Mouse (Mus musculus): Measurements from ENCODE around the gene Fitm1. TPM values are rescaled to one million over a fixed set of nuclear protein-coding genes. Genes with fewer than 3 reads are reported as not detected.

Fitm1 gene
- total RNA-seq (2021) = not detected

GRCm38 (mm10) chr14:55575302-55575701 lies at the start of gene Fitm1:
Gene Fitm1 (plus strand): TSS chr14:55575617.
- no peak for DNase-seq (ENCODE audit: extremely low spot score in 1 of 2, low spot score in 1 of 2)

GRCm38 (mm10) chr14:55526674-55527073 lies 48.7 kb upstream of the Fitm1 start:
- no peak for DNase-seq (ENCODE audit: extremely low spot score in 1 of 2, low spot score in 1 of 2)

GRCm38 (mm10) chr14:55527940-55528339 lies 47.5 kb upstream of the Fitm1 start:
- no peak for DNase-seq (ENCODE audit: extremely low spot score in 1 of 2, low spot score in 1 of 2)

GRCm38 (mm10) chr14:55536116-55536745 lies 39.2 kb upstream of the Fitm1 start:
- peak in 1 of 2 experiments; percentile 62 for DNase-seq (ENCODE audit: extremely low spot score in 1 of 2, low spot score in 1 of 2)

- peak in 1 of 2 experiments; percentile 50 for DNase-seq (ENCODE audit: extremely low spot score in 1 of 2, low spot score in 1 of 2)
These were observed 35.2 kb upstream of the Fitm1 start, which contains the start of gene Pck2 for GRCm38 (mm10) chr14:55540067-55540786. Gene Pck2 (plus strand): TSS chr14:55540266.

GRCm38 (mm10) chr14:55540787-55541321 lies 34.6 kb upstream of the Fitm1 start:
- DNase-seq (ENCODE audit: extremely low spot score in 1 of 2, low spot score in 1 of 2) = peak; percentile 50 to 72

DNA sequence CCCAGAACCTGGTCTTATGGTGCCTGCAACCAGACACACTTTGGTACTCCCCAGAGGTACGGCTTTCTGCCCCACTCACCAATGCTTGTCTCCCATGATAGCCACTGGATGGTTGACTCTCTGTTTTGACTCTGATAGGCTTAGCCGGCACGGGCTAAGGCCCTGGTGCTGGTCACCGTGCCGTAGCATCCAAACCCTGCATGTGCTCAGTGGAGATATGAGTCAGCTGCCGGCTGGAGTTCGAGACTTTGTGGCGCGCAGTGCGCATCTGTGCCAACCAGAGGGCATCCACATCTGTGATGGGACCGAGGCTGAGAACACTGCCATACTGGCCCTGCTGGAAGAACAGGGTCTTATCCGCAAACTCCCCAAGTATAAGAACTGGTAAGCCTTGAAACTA lies 33.1 kb upstream of the Fitm1 start:
- no peak for DNase-seq (ENCODE audit: extremely low spot score in 1 of 2, low spot score in 1 of 2)

DNA sequence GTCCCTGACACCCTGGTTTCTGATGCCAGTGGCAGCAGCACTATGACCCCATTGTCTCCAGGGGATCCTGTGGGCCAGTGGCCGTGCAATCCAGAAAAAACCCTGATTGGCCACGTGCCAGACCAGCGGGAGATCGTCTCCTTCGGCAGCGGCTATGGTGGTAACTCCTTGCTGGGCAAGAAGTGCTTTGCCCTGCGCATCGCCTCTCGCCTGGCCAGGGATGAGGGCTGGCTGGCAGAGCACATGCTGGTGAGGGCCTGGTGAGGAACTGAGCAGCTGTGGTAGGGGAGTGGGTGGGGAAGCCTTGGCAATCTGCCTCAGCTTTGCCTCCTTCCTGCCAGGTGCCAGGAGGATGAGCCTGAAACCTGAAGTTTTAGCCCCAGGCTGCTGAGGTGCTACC lies 31.1 kb upstream of the Fitm1 start:
- DNase-seq (ENCODE audit: extremely low spot score in 1 of 2, low spot score in 1 of 2) = no peak

DNA sequence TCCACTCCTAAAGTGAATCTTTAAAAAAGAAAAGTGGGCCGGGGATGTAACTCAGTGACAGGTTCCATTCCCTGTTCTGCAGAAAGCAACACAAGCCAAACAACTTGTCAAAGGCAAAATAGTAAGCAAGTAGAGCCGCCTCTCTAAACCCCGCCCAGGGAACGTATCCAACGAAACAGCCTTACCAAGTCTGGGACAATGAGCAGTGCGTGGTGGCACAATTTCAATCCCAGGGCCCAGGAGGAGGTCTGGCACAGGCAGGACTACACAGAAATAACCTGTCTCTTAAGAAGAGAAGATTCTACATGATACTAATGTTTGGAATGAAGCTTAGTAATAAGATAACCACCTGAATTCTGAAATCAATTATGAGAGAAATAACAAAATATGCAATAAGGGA lies 25.2 kb upstream of the Fitm1 start:
- DNase-seq (ENCODE audit: extremely low spot score in 1 of 2, low spot score in 1 of 2) = no peak

GRCm38 (mm10) chr14:55551347-55551746 lies 24.1 kb upstream of the Fitm1 start:
- no peak for DNase-seq (ENCODE audit: extremely low spot score in 1 of 2, low spot score in 1 of 2)

DNA sequence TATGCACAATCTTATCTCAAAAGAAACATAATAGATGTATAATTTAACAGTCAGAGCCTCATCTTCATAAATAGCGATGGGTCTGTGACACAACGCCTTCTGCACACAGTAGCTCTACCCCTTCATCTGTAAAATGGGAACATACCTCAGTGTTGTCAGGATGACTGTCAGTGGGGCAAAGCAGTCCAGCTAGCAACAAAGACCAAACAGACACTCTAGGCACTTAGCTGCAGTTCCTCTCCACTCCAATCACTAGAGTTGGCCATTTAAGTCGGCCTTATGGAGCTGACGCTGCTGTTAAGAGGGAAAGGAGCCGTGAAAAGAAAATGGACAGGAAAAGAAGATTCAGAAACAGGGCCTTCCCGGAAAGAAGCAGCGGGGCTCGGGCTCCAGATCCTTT lies 23.6 kb upstream of the Fitm1 start:
- no peak for DNase-seq (ENCODE audit: extremely low spot score in 1 of 2, low spot score in 1 of 2)

DNA sequence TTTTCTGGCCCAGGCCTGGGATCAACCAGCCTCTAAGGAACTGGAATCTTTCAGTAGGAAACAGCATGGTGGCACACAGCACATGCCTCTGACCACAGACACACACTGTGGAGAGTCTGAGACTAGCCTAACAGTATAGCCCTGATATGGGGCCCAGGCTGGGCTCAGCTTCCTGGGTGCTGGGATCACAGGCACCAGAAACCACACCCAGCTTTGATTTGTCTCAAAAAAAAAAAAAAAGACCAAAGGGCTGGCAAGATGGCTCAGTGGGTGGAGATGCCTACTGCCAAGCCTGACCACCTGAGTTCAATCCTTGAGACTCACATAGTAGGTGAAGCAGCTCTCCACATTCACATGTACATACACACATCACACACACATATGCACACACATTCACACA lies 20.8 kb upstream of the Fitm1 start:
- no peak for DNase-seq (ENCODE audit: extremely low spot score in 1 of 2, low spot score in 1 of 2)

DNA sequence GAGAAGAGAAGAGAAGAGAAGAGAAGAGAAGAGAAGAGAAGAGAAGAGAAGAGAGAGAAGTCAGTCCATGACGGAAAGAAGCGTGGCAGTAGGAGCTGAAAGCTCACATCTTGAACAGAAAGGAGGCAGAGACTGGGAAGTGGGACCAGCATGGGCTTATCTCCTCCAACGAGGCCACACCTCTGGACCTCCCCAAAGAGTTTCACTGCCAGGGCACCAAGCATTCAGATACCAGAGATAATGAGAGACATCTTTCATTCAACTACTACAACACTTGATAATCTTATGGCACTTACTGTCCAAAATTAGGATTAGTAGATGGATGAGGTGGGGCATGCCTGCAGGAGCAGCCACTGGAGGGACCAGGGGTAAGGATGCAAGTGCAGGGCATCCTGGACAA lies 19.6 kb upstream of the Fitm1 start:
- DNase-seq (ENCODE audit: extremely low spot score in 1 of 2, low spot score in 1 of 2) = no peak

- peak in 1 of 2 experiments; percentile 81 for DNase-seq (ENCODE audit: extremely low spot score in 1 of 2, low spot score in 1 of 2)
These were observed 18.4 kb upstream of the Fitm1 start for GRCm38 (mm10) chr14:55557003-55557402.

DNA sequence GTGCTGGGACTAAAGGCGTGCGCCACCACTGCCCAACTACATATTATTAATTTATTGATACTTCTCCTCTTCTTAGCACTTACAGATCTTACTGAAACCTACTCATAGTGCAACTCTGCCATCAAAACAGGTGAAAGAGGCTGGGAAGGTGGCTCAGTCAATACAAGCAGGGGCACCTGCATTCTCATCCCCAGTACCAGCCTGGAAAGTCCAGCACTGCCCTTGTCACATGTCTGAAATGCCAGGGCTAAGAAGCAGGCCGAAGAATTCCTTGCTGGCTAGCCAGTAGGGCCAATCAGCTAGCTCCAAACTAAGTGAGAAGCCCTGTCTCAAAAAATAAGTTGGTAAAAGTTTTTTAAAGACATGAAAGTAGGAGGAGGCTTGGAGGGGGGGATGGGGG lies 17.8 kb upstream of the Fitm1 start:
- DNase-seq (ENCODE audit: extremely low spot score in 1 of 2, low spot score in 1 of 2) = no peak

DNA sequence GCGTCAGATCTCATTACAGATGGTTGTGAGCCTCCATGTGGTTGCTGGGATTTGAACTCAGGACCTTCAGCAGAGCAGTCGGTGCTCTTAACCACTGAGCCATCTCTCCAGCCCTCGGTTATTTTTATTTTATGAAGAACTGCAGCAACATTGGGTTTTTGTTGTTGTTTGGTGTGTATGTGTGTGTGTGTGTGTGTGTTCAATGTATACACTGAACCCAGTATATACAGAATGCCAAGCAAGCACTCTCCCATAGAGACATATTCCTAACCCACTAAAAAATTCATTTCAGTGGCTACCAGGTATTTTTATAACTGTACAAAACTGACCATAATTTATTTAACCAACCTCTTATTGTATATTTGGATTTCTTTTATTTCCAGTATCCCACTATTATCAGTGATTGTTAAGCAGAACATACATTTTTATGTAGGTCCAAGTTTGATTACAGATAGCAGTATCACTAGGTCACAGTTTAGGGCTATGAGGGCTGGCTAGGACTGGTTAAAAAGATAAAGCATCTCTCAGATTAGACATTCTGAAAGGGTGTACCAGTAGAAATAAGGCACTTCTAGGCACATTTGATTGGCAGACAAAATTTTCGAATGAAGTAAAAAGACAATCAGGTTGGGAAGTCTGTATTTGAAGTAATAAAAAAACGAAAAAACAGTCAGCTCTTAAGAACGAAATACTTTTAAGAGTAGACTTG lies 16.5 kb upstream of the Fitm1 start:
- no peak for DNase-seq (ENCODE audit: extremely low spot score in 1 of 2, low spot score in 1 of 2)

- peak; percentile 79 to 80 for DNase-seq (ENCODE audit: extremely low spot score in 1 of 2, low spot score in 1 of 2)
These were observed 15.6 kb upstream of the Fitm1 start, which contains the start of gene Dcaf11 for GRCm38 (mm10) chr14:55559799-55560201. Gene Dcaf11 (plus strand): TSS chr14:55560006.

DNA sequence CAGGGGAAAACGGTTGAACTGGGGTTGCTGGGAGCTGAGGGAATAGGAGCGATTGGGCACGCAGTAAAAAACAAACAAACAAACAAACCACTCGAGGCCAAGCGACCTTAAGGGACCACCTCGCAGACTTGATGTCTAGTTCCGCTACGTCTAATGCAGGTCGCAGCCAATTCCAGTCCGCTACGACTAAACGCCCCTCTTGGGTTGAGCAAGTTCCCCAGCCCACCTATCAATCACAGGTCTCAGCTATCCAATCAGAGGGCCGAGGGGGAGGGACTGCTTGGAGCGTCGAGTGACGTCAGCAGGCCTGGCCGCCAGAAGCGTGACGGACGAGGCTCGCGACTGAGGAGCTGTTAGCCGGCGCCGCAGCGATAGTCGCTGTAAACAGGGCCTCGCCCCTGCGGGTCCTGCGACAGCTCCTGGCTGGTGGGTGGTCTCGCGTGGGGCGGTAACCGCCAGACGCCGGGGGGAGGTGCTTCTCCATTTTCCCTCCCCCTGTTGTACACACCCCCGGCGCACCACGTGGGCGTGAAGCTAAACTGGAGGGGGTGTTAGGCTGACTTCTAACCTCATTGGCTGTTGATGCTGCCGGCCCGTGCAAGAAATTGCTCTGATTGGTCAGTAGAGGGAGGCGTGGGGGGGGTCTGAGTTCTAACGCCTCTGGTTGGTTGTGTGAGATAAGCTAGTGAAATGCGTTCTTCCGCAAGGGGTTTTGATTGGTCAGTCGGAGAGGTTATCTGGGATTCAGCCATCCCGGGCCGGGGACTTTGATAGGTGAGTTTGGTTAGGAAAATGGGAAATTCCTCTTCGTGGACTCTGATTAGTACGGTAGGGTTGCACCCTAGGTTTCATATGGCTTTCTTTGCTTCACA lies 15.0 kb upstream of the Fitm1 start, which contains the start of gene A730061H03Rik:
Gene A730061H03Rik (minus strand): TSS at position 205 of the 872 bp plus-strand sequence.
- peak; percentile 94 to 97 for DNase-seq (ENCODE audit: extremely low spot score in 1 of 2, low spot score in 1 of 2)

DNA sequence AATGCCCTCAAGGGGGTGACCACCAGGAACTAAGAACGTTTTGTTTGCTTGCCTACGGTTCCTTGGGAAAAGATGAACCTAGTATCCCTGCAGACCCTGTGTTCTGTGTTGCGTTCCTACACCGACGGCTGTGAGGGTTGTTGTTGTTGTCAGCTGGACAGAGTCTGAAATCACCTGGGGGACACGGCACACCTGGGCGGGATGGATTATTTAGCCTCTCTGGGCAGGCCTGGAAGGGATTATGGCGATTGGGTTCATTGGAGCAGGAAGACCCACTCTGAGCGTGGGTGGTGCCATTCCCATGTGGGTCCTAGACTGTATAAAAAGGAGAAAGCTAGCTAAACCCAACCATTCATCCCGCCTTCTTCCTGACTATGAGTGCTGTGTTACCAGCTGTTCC lies 13.6 kb upstream of the Fitm1 start:
- no peak for DNase-seq (ENCODE audit: extremely low spot score in 1 of 2, low spot score in 1 of 2)

- no peak for DNase-seq (ENCODE audit: extremely low spot score in 1 of 2, low spot score in 1 of 2)
These were observed 12.2 kb upstream of the Fitm1 start for GRCm38 (mm10) chr14:55563249-55563648.

Measured in layer of hippocampus, postnatal 25 days (tissue).